Mouse (Mus musculus) left cerebral cortex, postnatal 25 days (tissue): ENCODE data around the gene Tmem59l. TPM values are rescaled to one million over a fixed set of nuclear protein-coding genes. Genes with fewer than 3 reads are reported as not detected.

Source experiments
- DNase-seq, 2 experiments: peaks; one replicate each; pipeline ENCODE4 v3.0.0; 2022; ENCODE audit warnings: low spot score in 2 of 2, mixed read lengths in 1 of 2
- intact Hi-C: fragments of 180-260 bp; cut with DNase I; formaldehyde crosslinking; loops from one replicate; pipeline ENCODE4 v1.15.1; 2025
- total RNA-seq, 2 experiments: library from RNA; stranded (reverse); gene quantifications; 2 replicates each; pipeline ENCODE4 v1.2.3; 2021

The Tmem59l gene
- total RNA-seq, 2 experiments from 2014 or later: 264 to 286 TPM

- intact Hi-C loops: no loop called here
- no peak for DNase-seq
Measured at GRCm38 (mm10) chr8:70492664-70493640, 5.8 kb upstream of the Tmem59l start, which contains the start of gene Crlf1. Gene Crlf1, plus strand, starts transcription at chr8:70493158.

- intact Hi-C loops: no loop called here
- no peak for DNase-seq
Measured at GRCm38 (mm10) chr8:70490880-70491495, 3.8 kb upstream of the Tmem59l start.

- intact Hi-C loops: no loop called here
Measured at GRCm38 (mm10) chr8:70490061-70490879, 3.1 kb upstream of the Tmem59l start.

GRCm38 (mm10) chr8:70489576-70489975 is 2.4 kb upstream of the Tmem59l start:
- intact Hi-C loops: loop anchor here (5.0 kb wide), 1 partner anchor 72 kb away; no protein-coding TSS in a partner anchor
- DNase-seq: no peak

More at GRCm38 (mm10) chr8:70490061-70490879, 3.1 kb upstream of the Tmem59l start:
- DNase-seq: no peak

- intact Hi-C loops: loop anchor here (5.0 kb wide), 1 partner anchor 72 kb away; no protein-coding TSS in a partner anchor
- DNase-seq: no peak
Measured at GRCm38 (mm10) chr8:70488931-70489470, 1.8 kb upstream of the Tmem59l start.

GRCm38 (mm10) chr8:70487993-70488796 is 1.0 kb upstream of the Tmem59l start:
- intact Hi-C loops: loop anchor here (5.0 kb wide), 1 partner anchor 71 kb away; no protein-coding TSS in a partner anchor
- DNase-seq: no peak

- intact Hi-C loops: loop anchor here (5.0 kb wide), 1 partner anchor 69 kb away; no protein-coding TSS in a partner anchor
- DNase-seq: peak in 1 of 2 experiments; percentile 37
Measured at GRCm38 (mm10) chr8:70486191-70486681, 922 bp downstream of the Tmem59l start.

GRCm38 (mm10) chr8:70482943-70483342 is 4.2 kb downstream of the Tmem59l start:
- DNase-seq: no peak
- intact Hi-C loops: no loop called here

GRCm38 (mm10) chr8:70481908-70482307 is 5.2 kb downstream of the Tmem59l start:
- peak; percentile 73 to 94 for DNase-seq
- intact Hi-C loops: no loop called here

GRCm38 (mm10) chr8:70477269-70477982 is 9.7 kb downstream of the Tmem59l start:
- intact Hi-C loops: no loop called here
- no peak for DNase-seq

- peak; percentile 86 to 93 for DNase-seq
- intact Hi-C loops: no loop called here
Measured at GRCm38 (mm10) chr8:70476333-70477268, 10.6 kb downstream of the Tmem59l start, which contains the start of gene Klhl26. Gene Klhl26, minus strand, starts transcription at chr8:70476968.

- intact Hi-C loops: no loop called here
- DNase-seq: no peak
Measured at GRCm38 (mm10) chr8:70471856-70472255, 15.3 kb downstream of the Tmem59l start.

GRCm38 (mm10) chr8:70469938-70470337 is 17.2 kb downstream of the Tmem59l start:
- no peak for DNase-seq
- intact Hi-C loops: no loop called here

GRCm38 (mm10) chr8:70469295-70469916 is 17.8 kb downstream of the Tmem59l start:
- no peak for DNase-seq
- intact Hi-C loops: no loop called here

- no peak for DNase-seq
- intact Hi-C loops: no loop called here
Measured at GRCm38 (mm10) chr8:70468733-70469132, 18.4 kb downstream of the Tmem59l start.

GRCm38 (mm10) chr8:70467907-70468306 is 19.3 kb downstream of the Tmem59l start:
- intact Hi-C loops: no loop called here
- no peak for DNase-seq
